Mouse (Mus musculus) heart, postnatal 25 days (tissue): ENCODE measurements around the gene Tlr6. TPM values are rescaled to one million over a fixed set of nuclear protein-coding genes. Genes with fewer than 3 reads are reported as not detected.

ENCODE experiments used
- DNase-seq: peaks from one replicate; pipeline ENCODE4 v3.0.0; 2022; ENCODE audit warnings: low spot score
- intact Hi-C: fragments of 180-260 bp; cut with DNase I; formaldehyde crosslinking; loops from one replicate; pipeline ENCODE4 v1.15.1; 2025
- microRNA-seq: library from miRNA; unstranded; fragments of <30 nt; microRNA quantifications from one replicate; pipeline ENCODE4 v1.2.0, GENCODE M21; 2022
- total RNA-seq, 2 experiments: library from RNA; stranded (reverse); gene quantifications; 2 replicates each; pipeline ENCODE4 v1.2.3; 2021

The Tlr6 gene
- total RNA-seq, 2 experiments from 2014 or later, result 0.73 to 1.1 TPM

- intact Hi-C loops, result no loop called here
- no peak for DNase-seq
Measured at GRCm38 (mm10) chr5:64954931-64955330, 5.0 kb downstream of the Tlr6 start.

DNA sequence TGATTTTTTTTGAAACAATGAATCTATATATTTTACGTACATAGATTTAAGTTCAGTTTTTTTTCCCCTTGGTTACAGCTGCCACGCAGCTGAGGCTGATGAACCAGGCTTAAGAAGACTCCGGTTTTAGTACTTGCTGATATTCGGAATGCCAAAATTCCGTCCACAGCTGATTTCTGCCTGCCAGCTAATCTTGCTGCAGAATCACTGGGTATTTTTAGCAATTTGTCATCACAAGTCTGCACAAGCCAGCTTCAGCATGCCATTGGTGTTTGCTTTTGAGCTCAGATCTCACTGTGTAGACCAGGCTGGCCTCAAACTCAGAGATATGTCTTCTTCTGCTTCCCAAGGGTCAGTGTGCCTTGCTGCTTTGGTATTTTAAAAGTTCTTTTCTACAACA, 8.4 kb downstream of the Tlr6 start:
- no peak for DNase-seq
- intact Hi-C loops, result no loop called here

DNA sequence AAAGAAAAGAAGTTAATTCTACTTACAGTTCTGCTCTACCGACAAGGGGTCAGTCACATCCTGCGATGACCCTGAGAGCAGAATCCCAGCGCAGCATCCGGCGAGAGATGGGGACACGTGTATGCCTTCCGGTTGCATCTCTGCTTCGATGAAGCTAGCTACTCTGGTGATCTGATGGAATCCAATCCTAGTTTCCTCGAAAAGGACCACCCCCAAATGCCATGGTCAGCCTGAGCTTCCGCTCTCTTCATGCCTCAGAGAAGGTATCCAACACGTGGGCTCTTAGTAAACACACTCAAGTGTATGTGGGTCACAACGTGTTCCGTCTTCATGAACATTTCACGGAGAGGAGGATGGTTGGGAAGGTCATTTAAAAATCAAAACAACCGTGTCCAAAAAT, 27.1 kb downstream of the Tlr6 start:
- intact Hi-C loops, result loop anchor here (10.0 kb wide), 1 partner anchor 48 kb away; no protein-coding TSS in a partner anchor
- no peak for DNase-seq

- DNase-seq, result no peak
- intact Hi-C loops, result loop anchor here (10.0 kb wide), 1 partner anchor 47 kb away; no protein-coding TSS in a partner anchor
Measured at GRCm38 (mm10) chr5:64932215-64932614, 27.7 kb downstream of the Tlr6 start.

- DNase-seq, result no peak
- intact Hi-C loops, result no loop called here
Measured at GRCm38 (mm10) chr5:64922891-64923381, 37.0 kb downstream of the Tlr6 start.

- intact Hi-C loops, result no loop called here
- DNase-seq, result no peak
Measured at GRCm38 (mm10) chr5:64918616-64919597, 41.0 kb downstream of the Tlr6 start.

- intact Hi-C loops, result no loop called here
Measured at GRCm38 (mm10) chr5:64917721-64918120, 42.2 kb downstream of the Tlr6 start.

DNA sequence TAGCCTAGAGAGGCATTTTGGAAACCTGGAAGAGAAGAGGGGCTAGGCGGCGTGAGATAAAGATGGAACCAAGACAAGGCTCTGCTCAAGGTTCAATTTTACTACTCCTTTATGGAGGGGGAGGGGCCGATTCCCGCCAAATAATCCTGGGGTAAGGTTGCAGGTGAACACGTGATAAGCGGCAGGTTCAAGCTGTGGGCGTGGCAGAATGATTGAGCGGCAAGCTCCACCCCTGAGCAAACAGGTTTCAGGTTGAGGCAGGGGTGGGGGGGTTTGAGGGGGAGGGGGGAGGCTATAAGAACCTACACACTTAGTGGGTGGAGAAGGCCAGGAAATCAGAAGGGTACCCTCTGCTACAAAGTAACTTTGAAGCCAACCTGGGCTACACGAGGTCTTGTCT, 42.7 kb downstream of the Tlr6 start:
- intact Hi-C loops, result no loop called here
- DNase-seq, result no peak

More at GRCm38 (mm10) chr5:64917721-64918120, 42.2 kb downstream of the Tlr6 start:
- DNase-seq, result no peak

GRCm38 (mm10) chr5:64908585-64909284, 51.2 kb downstream of the Tlr6 start:
- intact Hi-C loops, result no loop called here
- no peak for DNase-seq

DNA sequence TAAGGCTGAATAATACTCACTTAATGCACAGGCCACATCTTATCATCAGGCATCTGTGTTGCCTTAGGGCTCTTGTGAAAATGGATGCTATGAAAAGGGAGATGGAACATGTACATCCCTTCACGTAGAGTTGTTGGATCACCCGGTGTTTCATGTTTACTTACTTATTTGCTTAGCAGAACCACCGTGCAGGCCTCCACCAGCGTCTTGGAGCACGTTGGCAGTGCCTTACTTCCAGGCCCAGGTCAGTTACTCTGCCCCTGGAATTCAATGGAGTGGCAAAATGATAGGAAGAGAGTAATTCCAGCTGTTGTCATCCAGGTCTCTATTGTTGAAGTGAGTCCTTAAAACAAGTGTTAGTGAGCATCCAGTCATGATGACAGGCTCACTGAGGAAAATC, 52.0 kb downstream of the Tlr6 start:
- intact Hi-C loops, result no loop called here
- DNase-seq, result no peak

- intact Hi-C loops, result no loop called here
- DNase-seq, result no peak
Measured at GRCm38 (mm10) chr5:64905516-64906271, 54.2 kb downstream of the Tlr6 start.

Small RNA genes lying within 50 kb of the gene (microRNA-seq; reads per million reads assigned to microRNA genes)
- gene Mir574, result 376 reads per million, percentile 72 among the genes with 10 or more reads in this experiment

Other genes starting within 250 kb of the Tlr6 start
- gene Klf3, start 156.7 kb downstream of the Tlr6 start, total RNA-seq, result 10 to 100 TPM; 43.6 to 55.6 TPM
- gene Tlr1, start 26.5 kb downstream of the Tlr6 start, total RNA-seq, result under 1 TPM; 0.73 to 0.78 TPM
- 10 to 100 TPM; 19.1 to 19.4 TPM for gene Fam114a1, start 10.0 kb upstream of the Tlr6 start, total RNA-seq
- gene Tmem156, start 132.0 kb upstream of the Tlr6 start, total RNA-seq, result not detected
- 10 to 100 TPM; 13.9 to 14.3 TPM for gene Klhl5, start 147.4 kb upstream of the Tlr6 start, total RNA-seq
- gene Wdr19, start 239.6 kb upstream of the Tlr6 start, total RNA-seq, result 1 to 10 TPM; 2.1 TPM